Mouse (Mus musculus): Measurements from ENCODE around the gene Ubb. TPM values are rescaled to one million over a fixed set of nuclear protein-coding genes. Genes with fewer than 3 reads are reported as not detected.
A peak's percentile ranks its signal among the peaks of the same experiment; 100 is the strongest.

Gene Ubb
- polyA plus RNA-seq, 1 experiment, result 1,739 TPM

GRCm38 (mm10) chr11:62575297-62575658 is 24.3 kb downstream of the Ubb start:
- peak overlapping the region; percentile 87 for H3K4me3 ChIP-seq (replicated peaks; ENCODE audit: extremely low read depth, low read depth, low read length)
- WGBS, result 2% methylated on average over 9 of the region's 9 CpGs
- DNase-seq, result peak; percentile 86
- TF ChIP-seq POLR2A (IDR thresholded peaks at IDR 0.05; ENCODE audit: borderline replicate concordance, extremely low read depth, low read depth, low read length) (0 out of 2 replicates have a peak, but pooled peaks have one; percentile 21), CTCF (IDR thresholded peaks at IDR 0.05; ENCODE audit: insufficient read depth, low read length) (peak; percentile 91)
- peaks cover 8% of the 10 kb centered on the region for H3K4me1 ChIP-seq (ENCODE audit: control insufficient read depth, insufficient read depth, low read length)

GRCm38 (mm10) chr11:62575659-62576438 is 24.9 kb downstream of the Ubb start:
- 7% methylated on average over 27 of the region's 27 CpGs for WGBS
- peak; percentile 44 for DNase-seq
- peak overlapping the region; percentile 87 for H3K4me3 ChIP-seq (replicated peaks; ENCODE audit: extremely low read depth, low read depth, low read length)
- H3K4me1 ChIP-seq (ENCODE audit: control insufficient read depth, insufficient read depth, low read length), result peaks cover 8% of the 10 kb centered on the region
- TF ChIP-seq CTCF (IDR thresholded peaks at IDR 0.05; ENCODE audit: insufficient read depth, low read length), result no peak
- peak; percentile 56; the same call in 1 of the 2 replicates for TF ChIP-seq POLR2A (IDR thresholded peaks at IDR 0.05; ENCODE audit: borderline replicate concordance, extremely low read depth, low read depth, low read length)

- TF ChIP-seq POLR2A (IDR thresholded peaks at IDR 0.05; ENCODE audit: borderline replicate concordance, extremely low read depth, low read depth, low read length) (no peak), CTCF (IDR thresholded peaks at IDR 0.05; ENCODE audit: insufficient read depth, low read length) (no peak)
- Histone ChIP-seq H3K4me3 (replicated peaks; ENCODE audit: extremely low read depth, low read depth, low read length) (peak overlapping the region; percentile 27), H3K4me1 (ENCODE audit: control insufficient read depth, insufficient read depth, low read length) (peaks cover 8% of the 10 kb centered on the region)
- DNase-seq, result peak; percentile 28
- WGBS, result 58% methylated on average over 16 of the region's 16 CpGs
Measured at GRCm38 (mm10) chr11:62576530-62577152, 25.7 kb downstream of the Ubb start.

- DNase-seq, result no peak
- TF ChIP-seq POLR2A (IDR thresholded peaks at IDR 0.05; ENCODE audit: borderline replicate concordance, extremely low read depth, low read depth, low read length) (no peak), CTCF (IDR thresholded peaks at IDR 0.05; ENCODE audit: insufficient read depth, low read length) (no peak)
- no peak overlapping the region for H3K4me3 ChIP-seq (replicated peaks; ENCODE audit: extremely low read depth, low read depth, low read length)
- WGBS, result 83% methylated on average over 6 of the region's 6 CpGs
- no peaks in the 10 kb centered on the region for H3K4me1 ChIP-seq (ENCODE audit: control insufficient read depth, insufficient read depth, low read length)
Measured at GRCm38 (mm10) chr11:62583031-62583430, 32.1 kb downstream of the Ubb start.

- no peak for DNase-seq
- 73% methylated on average over 9 of the region's 9 CpGs for WGBS
- TF ChIP-seq CTCF (IDR thresholded peaks at IDR 0.05; ENCODE audit: insufficient read depth, low read length), result no peak
- H3K4me3 ChIP-seq (replicated peaks; ENCODE audit: extremely low read depth, low read depth, low read length), result no peak overlapping the region
- no peaks in the 10 kb centered on the region for H3K4me1 ChIP-seq (ENCODE audit: control insufficient read depth, insufficient read depth, low read length)
Measured at GRCm38 (mm10) chr11:62584671-62585206, 33.8 kb downstream of the Ubb start.

GRCm38 (mm10) chr11:62587034-62587433 is 36.1 kb downstream of the Ubb start:
- DNase-seq, result no peak
- Histone ChIP-seq H3K4me1 (ENCODE audit: control insufficient read depth, insufficient read depth, low read length) (no peaks in the 10 kb centered on the region), H3K4me3 (replicated peaks; ENCODE audit: extremely low read depth, low read depth, low read length) (no peak overlapping the region)
- TF ChIP-seq POLR2A (IDR thresholded peaks at IDR 0.05; ENCODE audit: borderline replicate concordance, extremely low read depth, low read depth, low read length) (no peak), CTCF (IDR thresholded peaks at IDR 0.05; ENCODE audit: insufficient read depth, low read length) (no peak)
- 86% methylated on average over 5 of the region's 5 CpGs for WGBS

- H3K4me1 ChIP-seq (ENCODE audit: control insufficient read depth, insufficient read depth, low read length), result no peaks in the 10 kb centered on the region
- no peak for TF ChIP-seq CTCF (IDR thresholded peaks at IDR 0.05; ENCODE audit: insufficient read depth, low read length)
- no peak for TF ChIP-seq POLR2A (IDR thresholded peaks at IDR 0.05; ENCODE audit: borderline replicate concordance, extremely low read depth, low read depth, low read length)
- DNase-seq, result no peak
- no peak overlapping the region for H3K4me3 ChIP-seq (replicated peaks; ENCODE audit: extremely low read depth, low read depth, low read length)
- WGBS, result 87% methylated on average over 10 of the region's 10 CpGs
Measured at GRCm38 (mm10) chr11:62589391-62589790, 38.4 kb downstream of the Ubb start.

- TF ChIP-seq POLR2A (IDR thresholded peaks at IDR 0.05; ENCODE audit: borderline replicate concordance, extremely low read depth, low read depth, low read length) (no peak), CTCF (IDR thresholded peaks at IDR 0.05; ENCODE audit: insufficient read depth, low read length) (no peak)
- no peak overlapping the region for H3K4me3 ChIP-seq (replicated peaks; ENCODE audit: extremely low read depth, low read depth, low read length)
- WGBS, result 86% methylated on average over 2 of the region's 2 CpGs
- DNase-seq, result no peak
- no peaks in the 10 kb centered on the region for H3K4me1 ChIP-seq (ENCODE audit: control insufficient read depth, insufficient read depth, low read length)
Measured at GRCm38 (mm10) chr11:62591026-62591425, 40.1 kb downstream of the Ubb start.

- DNase-seq, result no peak
- Histone ChIP-seq H3K4me1 (ENCODE audit: control insufficient read depth, insufficient read depth, low read length) (no peaks in the 10 kb centered on the region), H3K4me3 (replicated peaks; ENCODE audit: extremely low read depth, low read depth, low read length) (no peak overlapping the region)
- TF ChIP-seq POLR2A (IDR thresholded peaks at IDR 0.05; ENCODE audit: borderline replicate concordance, extremely low read depth, low read depth, low read length), result no peak
- no peak for TF ChIP-seq CTCF (IDR thresholded peaks at IDR 0.05; ENCODE audit: insufficient read depth, low read length)
- 67% methylated on average over 8 of the region's 8 CpGs for WGBS
Measured at GRCm38 (mm10) chr11:62591904-62592575, 41.1 kb downstream of the Ubb start.
